Mouse (Mus musculus) CD8-positive naive resting alpha-beta T cell, adult 57 days (primary cell): Measurements from ENCODE around the gene Mosmo. TPM values are rescaled to one million over a fixed set of nuclear protein-coding genes. Genes with fewer than 3 reads are reported as not detected.

ENCODE experiments used
- total RNA-seq: library from RNA; stranded (reverse); gene quantifications from one replicate; pipeline ENCODE4 v1.2.4, GENCODE M21; 2023

Gene Mosmo
- 16.1 TPM for total RNA-seq

DNA sequence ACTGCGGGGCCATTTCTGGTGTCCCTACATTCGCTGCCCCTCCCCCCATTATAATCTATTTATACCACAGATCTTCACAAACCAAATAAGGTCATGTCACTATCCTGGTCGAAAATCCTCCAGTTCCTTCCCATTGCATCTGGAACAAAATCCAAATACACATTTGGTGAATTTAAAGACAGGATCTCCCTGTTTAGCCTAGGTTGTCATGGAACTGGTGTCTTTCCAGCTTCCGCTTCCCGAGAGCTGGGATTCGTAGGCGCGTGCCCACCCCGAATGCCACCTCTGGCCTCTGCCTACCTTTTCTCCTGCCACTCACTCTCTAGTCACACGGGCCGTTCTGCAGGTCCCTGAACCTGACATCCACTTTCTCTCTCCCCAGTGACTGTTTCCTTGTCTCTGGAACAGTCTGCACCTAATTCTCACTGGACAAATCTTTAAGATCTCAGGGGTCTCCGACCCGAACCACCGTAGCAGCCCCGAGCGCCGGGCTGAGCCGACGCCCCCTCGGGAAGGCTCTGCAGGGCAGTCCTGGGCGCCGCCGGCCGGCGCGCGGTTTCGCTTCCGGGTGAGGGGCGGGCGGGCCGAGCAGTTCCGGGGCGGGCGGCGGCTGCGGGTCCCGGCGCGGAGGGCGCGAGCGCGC, at the start of gene Mosmo:
TSS of gene Mosmo (plus strand) at position 618 of the 643 bp plus-strand sequence.

DNA sequence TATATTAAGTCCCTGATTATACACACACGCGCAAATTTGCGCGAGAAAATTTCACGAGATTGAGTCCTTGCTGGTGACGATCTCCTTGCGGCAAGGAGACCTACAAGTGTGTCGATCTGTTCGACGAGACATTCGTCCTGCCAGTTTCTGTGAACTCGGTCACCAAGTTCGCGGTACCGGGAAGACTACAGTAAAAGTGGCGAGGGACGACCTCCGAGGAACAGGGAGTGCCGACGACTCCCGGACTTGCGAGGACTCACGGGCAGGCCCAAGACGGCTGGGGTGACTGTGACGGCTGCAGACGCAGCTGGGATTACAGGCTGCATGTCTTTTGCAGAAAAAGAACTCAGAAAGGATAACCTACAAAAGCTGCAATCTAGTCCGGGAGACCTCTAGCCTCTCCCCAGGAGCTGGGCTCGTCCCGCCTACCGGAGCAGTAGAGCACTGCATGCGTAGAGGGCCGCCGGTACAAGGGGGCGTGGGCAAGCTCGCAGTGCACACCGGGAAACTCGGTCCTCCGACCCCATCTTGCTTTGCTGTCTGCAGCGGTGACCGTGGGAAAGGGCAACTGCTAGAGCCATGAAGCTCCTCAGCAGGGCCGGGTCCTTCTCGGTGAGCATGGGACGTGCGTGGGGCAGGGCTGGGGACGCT, 42.6 kb upstream of the Mosmo start, which contains the start of gene Uqcrc2:
TSS of gene Uqcrc2 (plus strand) at position 466 of the 651 bp plus-strand sequence.

DNA sequence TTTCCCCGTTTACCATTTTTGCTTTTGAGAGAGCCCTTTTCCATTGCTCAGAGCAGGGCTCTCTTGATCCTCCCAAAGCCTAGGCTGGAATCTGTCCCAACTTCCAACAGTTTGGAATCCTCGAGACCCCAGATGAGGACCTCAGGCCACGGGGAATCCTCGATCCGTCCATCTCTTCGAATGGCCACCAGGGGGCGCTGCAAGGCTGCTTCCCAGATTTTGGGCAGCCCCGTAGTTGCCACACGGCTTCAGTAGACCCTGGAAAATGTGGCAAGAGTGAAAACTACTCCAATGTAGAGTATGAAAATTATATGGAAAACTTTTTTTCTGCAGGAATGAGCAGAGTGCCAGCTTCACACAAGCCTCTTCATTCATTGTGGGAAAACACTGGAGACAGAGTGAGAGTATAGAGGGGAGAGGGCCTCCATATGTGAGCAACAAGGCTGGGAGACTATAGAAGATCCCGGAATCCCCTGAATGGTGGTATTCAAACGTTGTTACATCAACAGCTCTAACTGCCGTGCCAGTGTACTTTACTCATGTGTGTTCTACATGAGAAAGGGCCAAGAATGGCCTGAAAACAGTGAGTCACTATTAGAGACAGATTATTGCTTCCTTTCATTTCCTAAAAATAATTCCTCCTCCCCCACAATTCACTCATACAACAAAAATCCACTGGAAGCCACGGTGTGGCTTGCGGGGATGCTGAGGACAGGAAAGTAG, 7.1 kb upstream of the Mosmo start, which contains the start of gene Pdzd9:
TSS of gene Pdzd9 (minus strand) at position 191 of the 723 bp plus-strand sequence.

DNA sequence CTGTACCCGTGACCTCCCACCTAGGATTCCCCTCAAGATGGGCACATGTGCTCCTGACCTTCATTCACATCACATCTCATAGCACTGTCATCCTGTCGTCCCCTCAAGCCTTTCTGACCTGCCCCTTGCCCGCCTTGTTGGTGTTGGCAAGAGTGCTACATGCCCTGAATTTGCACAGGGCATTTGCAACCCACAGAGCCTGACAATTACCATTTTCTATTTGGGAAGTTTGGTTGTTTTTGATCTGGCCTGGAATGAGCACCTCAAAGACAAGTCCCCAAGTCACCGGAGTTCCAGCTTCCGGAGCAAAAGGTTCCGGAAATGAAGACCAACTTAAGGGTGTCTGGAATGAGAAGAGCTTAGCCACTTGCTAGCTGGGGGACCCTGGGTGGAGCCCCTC, 61.6 kb downstream of the Mosmo start, which contains the start of gene Vwa3a:
TSS of gene Vwa3a (plus strand) at position 301 of the 400 bp plus-strand sequence.

Other genes starting within 250 kb of the Mosmo start
- gene Uqcrc2, start 42.4 kb upstream of the Mosmo start, total RNA-seq, result 83.0 TPM
- not detected for gene Pdzd9, start 7.3 kb upstream of the Mosmo start, total RNA-seq
- gene Vwa3a, start 61.7 kb downstream of the Mosmo start, total RNA-seq, result not detected
- gene Gm5737, start 134.7 kb downstream of the Mosmo start, total RNA-seq, result not detected
- gene Eef2k, start 165.2 kb downstream of the Mosmo start, total RNA-seq, result 12.8 TPM
- 32.3 TPM for gene Polr3e, start 240.1 kb downstream of the Mosmo start, total RNA-seq